Mouse (Mus musculus): Measurements from ENCODE around the gene Gramd4.
A peak's percentile ranks its signal among the peaks of the same experiment; 100 is the strongest.

Gene Gramd4

GRCm38 (mm10) chr15:86110361-86111103, 53.0 kb downstream of the Gramd4 start:
- peak; percentile 34 for DNase-seq (ENCODE audit: low read depth, low spot score)

GRCm38 (mm10) chr15:86112707-86113341, 55.3 kb downstream of the Gramd4 start:
- peak; percentile 73 for DNase-seq (ENCODE audit: low read depth, low spot score)

- DNase-seq (ENCODE audit: low read depth, low spot score): no peak
Observed at GRCm38 (mm10) chr15:86113342-86113710, 55.8 kb downstream of the Gramd4 start.

- DNase-seq (ENCODE audit: low read depth, low spot score): no peak
Observed at GRCm38 (mm10) chr15:86116421-86116820, 58.9 kb downstream of the Gramd4 start.

GRCm38 (mm10) chr15:86117115-86118100, 59.9 kb downstream of the Gramd4 start:
- DNase-seq (ENCODE audit: low read depth, low spot score): no peak

GRCm38 (mm10) chr15:86119186-86119585, 61.7 kb downstream of the Gramd4 start:
- DNase-seq (ENCODE audit: low read depth, low spot score): no peak

GRCm38 (mm10) chr15:86122261-86122949, 64.9 kb downstream of the Gramd4 start:
- DNase-seq (ENCODE audit: low read depth, low spot score): peak; percentile 72

- no peak for DNase-seq (ENCODE audit: low read depth, low spot score)
Observed at GRCm38 (mm10) chr15:86123409-86123808, 65.9 kb downstream of the Gramd4 start.

- peak; percentile 79 for DNase-seq (ENCODE audit: low read depth, low spot score)
Observed at GRCm38 (mm10) chr15:86124359-86124758, 66.9 kb downstream of the Gramd4 start.

- no peak for DNase-seq (ENCODE audit: low read depth, low spot score)
Observed at GRCm38 (mm10) chr15:86129036-86129435, 71.5 kb downstream of the Gramd4 start.

- DNase-seq (ENCODE audit: low read depth, low spot score): no peak
Observed at GRCm38 (mm10) chr15:86130657-86131056, 73.2 kb downstream of the Gramd4 start.

GRCm38 (mm10) chr15:86134941-86135783, 77.7 kb downstream of the Gramd4 start:
- peak; percentile 91 for DNase-seq (ENCODE audit: low read depth, low spot score)

- peak; percentile 58 for DNase-seq (ENCODE audit: low read depth, low spot score)
Observed at GRCm38 (mm10) chr15:86137638-86138037, 80.1 kb downstream of the Gramd4 start.

- peak; percentile 65 for DNase-seq (ENCODE audit: low read depth, low spot score)
Observed at GRCm38 (mm10) chr15:86140323-86140722, 82.8 kb downstream of the Gramd4 start.

- DNase-seq (ENCODE audit: low read depth, low spot score): no peak
Observed at GRCm38 (mm10) chr15:86144577-86144976, 87.1 kb downstream of the Gramd4 start.

GRCm38 (mm10) chr15:86145046-86145445, 87.6 kb downstream of the Gramd4 start:
- peak; percentile 94 for DNase-seq (ENCODE audit: low read depth, low spot score)

- DNase-seq (ENCODE audit: low read depth, low spot score): no peak
Observed at GRCm38 (mm10) chr15:86146922-86147321, 89.4 kb downstream of the Gramd4 start.

GRCm38 (mm10) chr15:86150593-86150992, 93.1 kb downstream of the Gramd4 start:
- DNase-seq (ENCODE audit: low read depth, low spot score): peak; percentile 40

- no peak for DNase-seq (ENCODE audit: low read depth, low spot score)
Observed at GRCm38 (mm10) chr15:86153481-86153960, 96.0 kb downstream of the Gramd4 start.

- DNase-seq (ENCODE audit: low read depth, low spot score): no peak
Observed at GRCm38 (mm10) chr15:86156492-86156891, 99.0 kb downstream of the Gramd4 start.
